ENCODE assay signal across 20 mouse cellular contexts in genomic region chr17:83963561-83963960, GRCm38 (mm10).
A peak's percentile ranks its signal among the peaks of the same experiment; 100 is the strongest.
DNase-seq lines count a peak whose midpoint lies in the region; ATAC-seq and TF ChIP-seq lines count a peak whose summit lies in the region.
"Had no signal": no experiment of that assay in that cellular context is flagged by ENCODE, and none has a peak within 500 bp of the region (broad histone marks: within the 10 kb centered on the region; RNA-seq: fewer than 3 reads in every experiment).

No protein-coding gene starts in this region.

- H3K36me3 ChIP-seq in hindbrain, embryonic 10.5 days, result no peaks in the 10 kb centered on the region
- no peaks in the 10 kb centered on the region for H3K36me3 ChIP-seq in hindbrain, embryonic 12.5 days
- H3K36me3 ChIP-seq in CH12.LX (replicated peaks in 1 of 2; ENCODE audit: control insufficient read depth in 1 of 2, insufficient read depth in 1 of 2, low read length in 1 of 2), result no peaks in the 10 kb centered on the region
- no peaks in the 10 kb centered on the region for H3K36me3 ChIP-seq in embryonic facial prominence, embryonic 13.5 days
- no peaks in the 10 kb centered on the region for H3K36me3 ChIP-seq in limb, embryonic 15.5 days
- H3K36me3 ChIP-seq: heart, embryonic 13.5 days had no signal

- in situ Hi-C loops in CH12.LX (cut with MboI; ENCODE audit: low pct_ligation_motif_present, low pct_unique_long_range_greater_than_20kb, low sequenced_read_pairs), result no loop called here

- no peak for TF ChIP-seq RAD21 in CH12.LX (IDR thresholded peaks at IDR 0.05; ENCODE audit: low read depth, low read length)

- H3K4me3 ChIP-seq in hindbrain, embryonic 10.5 days, result no peak overlapping the region
- no peak overlapping the region for H3K4me3 ChIP-seq in hindbrain, embryonic 12.5 days
- H3K4me3 ChIP-seq in CH12.LX (replicated peaks in 1 of 3; ENCODE audit: low read depth in 2 of 3, low read length in 2 of 3, poor library complexity in 1 of 3), result no peak overlapping the region
- H3K4me3 ChIP-seq in embryonic facial prominence, embryonic 13.5 days, result no peak overlapping the region
- H3K4me3 ChIP-seq in limb, embryonic 15.5 days, result no peak overlapping the region
- H3K4me3 ChIP-seq: heart, embryonic 13.5 days had no signal

- H3K9me3 ChIP-seq in hindbrain, embryonic 10.5 days, result 0 out of 2 replicates have a peak, but pooled peaks cover 5% of the 10 kb centered on the region
- H3K9me3 ChIP-seq in hindbrain, embryonic 12.5 days (replicated peaks), result no peaks in the 10 kb centered on the region
- H3K9me3 ChIP-seq in CH12.LX (replicated peaks; ENCODE audit: low read length), result no peaks in the 10 kb centered on the region
- H3K9me3 ChIP-seq in embryonic facial prominence, embryonic 13.5 days, result 0 out of 2 replicates have a peak, but pooled peaks cover 5% of the 10 kb centered on the region
- H3K9me3 ChIP-seq in limb, embryonic 15.5 days, result no peaks in the 10 kb centered on the region
- H3K9me3 ChIP-seq: heart, embryonic 13.5 days had no signal

- peaks cover 59% of the 10 kb centered on the region for H3K4me1 ChIP-seq in hindbrain, embryonic 10.5 days (replicated peaks)
- H3K4me1 ChIP-seq in hindbrain, embryonic 12.5 days, result peaks cover 16% of the 10 kb centered on the region
- no peaks in the 10 kb centered on the region for H3K4me1 ChIP-seq in CH12.LX (ENCODE audit: control insufficient read depth in 1 of 2, insufficient read depth in 2 of 2)
- peaks cover 58% of the 10 kb centered on the region for H3K4me1 ChIP-seq in embryonic facial prominence, embryonic 13.5 days
- H3K4me1 ChIP-seq in limb, embryonic 15.5 days, result peaks cover 60% of the 10 kb centered on the region

- no peak overlapping the region for H3K9ac ChIP-seq in hindbrain, embryonic 12.5 days
- no peak overlapping the region for H3K9ac ChIP-seq in CH12.LX (ENCODE audit: insufficient read depth, low read depth)
- H3K9ac ChIP-seq in embryonic facial prominence, embryonic 13.5 days, result no peak overlapping the region
- H3K9ac ChIP-seq in limb, embryonic 15.5 days, result no peak overlapping the region
- H3K9ac ChIP-seq: lung, embryonic 14.5 days had no signal

- peak overlapping the region; percentile 23; the same call in 1 of the 2 replicates for H3K27ac ChIP-seq in hindbrain, embryonic 10.5 days
- no peak overlapping the region for H3K27ac ChIP-seq in hindbrain, embryonic 12.5 days
- no peak overlapping the region for H3K27ac ChIP-seq in CH12.LX (ENCODE audit: insufficient read depth, low read depth)
- peak overlapping the region; percentile 85 for H3K27ac ChIP-seq in embryonic facial prominence, embryonic 13.5 days
- H3K27ac ChIP-seq in limb, embryonic 15.5 days, result peak overlapping the region; percentile 90
- H3K27ac ChIP-seq: hindbrain, postnatal 0 days had no signal

- no peak for DNase-seq in hindbrain, embryonic 10.5 days (ENCODE audit: low spot score)
- no peak for DNase-seq in CH12.LX (ENCODE audit: extremely low read depth)
- DNase-seq in Muller cell, postnatal 12 days (ENCODE audit: inconsistent ontology term), result no peak
- DNase-seq in urinary bladder, postnatal 14 days (ENCODE audit: low spot score), result no peak
- no peak for DNase-seq in urinary bladder, postnatal 25 days (ENCODE audit: low spot score)
- DNase-seq: gastrocnemius, postnatal 25 days; heart, postnatal 36 days; kidney, adult 9 months; lung, embryonic 14.5 days; lung, postnatal 4 days; retina, postnatal 1 day; right cerebral cortex, postnatal 4 days; thymus, adult 2 months had no signal

- H3K79me2 ChIP-seq in CH12.LX (replicated peaks; ENCODE audit: control insufficient read depth, extremely low read depth, insufficient read depth, poor library complexity, severe bottlenecking), result no peaks in the 10 kb centered on the region

- H3K27me3 ChIP-seq in hindbrain, embryonic 10.5 days (ENCODE audit: insufficient read depth, poor library complexity, severe bottlenecking), result 0 out of 2 replicates have a peak, but pooled peaks cover 17% of the 10 kb centered on the region
- no peaks in the 10 kb centered on the region for H3K27me3 ChIP-seq in hindbrain, embryonic 12.5 days
- H3K27me3 ChIP-seq in CH12.LX (replicated peaks), result no peaks in the 10 kb centered on the region
- H3K27me3 ChIP-seq in embryonic facial prominence, embryonic 13.5 days, result no peaks in the 10 kb centered on the region
- H3K27me3 ChIP-seq in limb, embryonic 15.5 days, result no peaks in the 10 kb centered on the region
- H3K27me3 ChIP-seq: heart, embryonic 13.5 days had no signal

- no peak for TF ChIP-seq POLR2A in CH12.LX (IDR thresholded peaks at IDR 0.05; ENCODE audit: low read depth, low read length)

- no peak for TF ChIP-seq EP300 in CH12.LX (IDR thresholded peaks at IDR 0.05; ENCODE audit: low read length)

- no peak overlapping the region for H3K4me2 ChIP-seq in hindbrain, embryonic 12.5 days (replicated peaks)
- no peak overlapping the region for H3K4me2 ChIP-seq in CH12.LX (ENCODE audit: insufficient read depth, low read depth, poor library complexity, severe bottlenecking)
- H3K4me2 ChIP-seq in embryonic facial prominence, embryonic 13.5 days, result no peak overlapping the region
- no peak overlapping the region for H3K4me2 ChIP-seq in limb, embryonic 15.5 days
- H3K4me2 ChIP-seq: heart, embryonic 13.5 days; liver, embryonic 11.5 days; lung, embryonic 14.5 days; midbrain, embryonic 11.5 days had no signal

- TF ChIP-seq CTCF in CH12.LX (conservative IDR thresholded peaks at IDR 0.05 in 1 of 2, IDR thresholded peaks at IDR 0.05 in 1 of 2; ENCODE audit: low read depth in 2 of 2, low read length in 2 of 2), result no peak

- WGBS in hindbrain, embryonic 10.5 days, result 67% methylated on average over 8 of the region's 8 CpGs
- 78% methylated on average over 7 of the region's 8 CpGs for WGBS in hindbrain, embryonic 12.5 days
- WGBS in embryonic facial prominence, embryonic 13.5 days, result 69% methylated on average over 8 of the region's 8 CpGs
- WGBS in limb, embryonic 15.5 days, result 73% methylated on average over 7 of the region's 8 CpGs

- ATAC-seq in hindbrain, embryonic 12.5 days (ENCODE audit: low FRiP score), result no peak
- no peak for ATAC-seq in embryonic facial prominence, embryonic 13.5 days (ENCODE audit: insufficient number of reproducible peaks, insufficient read depth, low FRiP score, low TSS enrichment, low read depth)
- ATAC-seq in limb, embryonic 15.5 days (ENCODE audit: insufficient number of reproducible peaks, low FRiP score, low TSS enrichment, low read depth), result no peak
- ATAC-seq: hindbrain, postnatal 0 days had no signal

- dilution Hi-C loops in CH12.LX (cut with MboI; ENCODE audit: extremely low pct_ligation_motif_present, extremely low pct_unique_long_range_greater_than_20kb, low sequenced_read_pairs), result no loop called here

TF ChIP-seq in CH12.LX, 34 proteins besides CTCF, POLR2A, EP300 and RAD21:
- 0 out of 2 replicates have a peak, but pooled peaks have one; percentile 8 for TF ChIP-seq ETS1 (conservative IDR thresholded peaks at IDR 0.05; ENCODE audit: low read depth, low read length)
- TF ChIP-seq MEF2A (IDR thresholded peaks at IDR 0.05; ENCODE audit: borderline replicate concordance, low read depth, low read length), result 0 out of 2 replicates have a peak, but pooled peaks have one; percentile 16
- TF ChIP-seq MAFK (IDR thresholded peaks at IDR 0.05; ENCODE audit: insufficient replicate concordance, low read length), result no peak

Comparison
In these comparisons a context has a peak if more than half of its experiments do, and no peak if none do; other contexts are left out.
1. H3K27ac ChIP-seq: peak in hindbrain, embryonic 10.5 days (single experiment), embryonic facial prominence, embryonic 13.5 days (single experiment) and limb, embryonic 15.5 days (single experiment); none in hindbrain, embryonic 12.5 days (single experiment) and CH12.LX (single experiment).